Mouse (Mus musculus): ENCODE data around the gene Dmgdh.

- peak; percentile 69; the same call in 1 of the 2 replicates for TF ChIP-seq ZC3H11A (IDR thresholded peaks at IDR 0.05; ENCODE audit: borderline replicate concordance, low read depth, low read length)
- no peak for TF ChIP-seq MAFK (IDR thresholded peaks at IDR 0.05; ENCODE audit: insufficient read depth, low read depth, low read length)
- no peak for TF ChIP-seq CHD2 (IDR thresholded peaks at IDR 0.05; ENCODE audit: low read depth, low read length)
Observed at GRCm38 (mm10) chr13:93718948-93719347, 44.7 kb downstream of the Dmgdh start.
